Mouse (Mus musculus): ENCODE measurements around the gene Kif26b. TPM values are rescaled to one million over a fixed set of nuclear protein-coding genes. Genes with fewer than 3 reads are reported as not detected.

The Kif26b gene
- 10.6 and 11.1 TPM in 2 replicates for polyA plus RNA-seq (2015; fragmentation: Nextera tagmentation; extraction: Ambion mirVana)

- H3K36me3 ChIP-seq, result no peaks in the 10 kb centered on the region
- peak within 1 kb of the TSS; percentile 88 for H3K9ac ChIP-seq (replicated peaks)
- peak within 1 kb of the TSS; percentile 94 for H3K27ac ChIP-seq (replicated peaks)
- peak within 1 kb of the TSS; percentile 83 for H3K4me3 ChIP-seq (replicated peaks)
- no peaks in the 10 kb centered on the region for H3K27me3 ChIP-seq (replicated peaks)
- H3K4me1 ChIP-seq, result peaks cover 30% of the 10 kb centered on the region
- no peaks in the 10 kb centered on the region for H3K9me3 ChIP-seq (replicated peaks)
- 2% methylated on average over 77 of the region's 92 CpGs for WGBS
- peak within 1 kb of the TSS; percentile 99 for H3K4me2 ChIP-seq
- ATAC-seq (ENCODE audit: low FRiP score), result peak; percentile 61
Measured at GRCm38 (mm10) chr1:178528431-178529351, at the start of gene Kif26b. Kif26b (plus strand) TSS chr1:178529125.

GRCm38 (mm10) chr1:178483854-178484253 is 45.1 kb upstream of the Kif26b start:
- no peaks in the 10 kb centered on the region for H3K9me3 ChIP-seq (replicated peaks)
- no peak for ATAC-seq (ENCODE audit: low FRiP score)
- no peak overlapping the region for H3K4me3 ChIP-seq (replicated peaks)
- H3K27me3 ChIP-seq (replicated peaks), result no peaks in the 10 kb centered on the region
- H3K4me1 ChIP-seq, result no peaks in the 10 kb centered on the region
- H3K36me3 ChIP-seq, result no peaks in the 10 kb centered on the region
- H3K9ac ChIP-seq (replicated peaks), result no peak overlapping the region
- no peak overlapping the region for H3K27ac ChIP-seq (replicated peaks)
- no peak overlapping the region for H3K4me2 ChIP-seq

GRCm38 (mm10) chr1:178485138-178485867 is 43.6 kb upstream of the Kif26b start:
- 84% methylated on average over 5 of the region's 5 CpGs for WGBS
- no peak overlapping the region for H3K4me2 ChIP-seq
- no peaks in the 10 kb centered on the region for H3K9me3 ChIP-seq (replicated peaks)
- ATAC-seq (ENCODE audit: low FRiP score), result no peak
- H3K4me3 ChIP-seq (replicated peaks), result no peak overlapping the region
- H3K27ac ChIP-seq (replicated peaks), result no peak overlapping the region
- H3K36me3 ChIP-seq, result no peaks in the 10 kb centered on the region
- H3K27me3 ChIP-seq (replicated peaks), result no peaks in the 10 kb centered on the region
- no peaks in the 10 kb centered on the region for H3K4me1 ChIP-seq
- no peak overlapping the region for H3K9ac ChIP-seq (replicated peaks)

GRCm38 (mm10) chr1:178485868-178486220 is 43.1 kb upstream of the Kif26b start:
- ATAC-seq (ENCODE audit: low FRiP score), result no peak
- Histone ChIP-seq H3K9me3 (replicated peaks) (no peaks in the 10 kb centered on the region), H3K4me2 (no peak overlapping the region), H3K27ac (replicated peaks) (no peak overlapping the region), H3K9ac (replicated peaks) (no peak overlapping the region), H3K27me3 (replicated peaks) (no peaks in the 10 kb centered on the region), H3K36me3 (no peaks in the 10 kb centered on the region), H3K4me3 (replicated peaks) (no peak overlapping the region), H3K4me1 (no peaks in the 10 kb centered on the region)
- WGBS, result 79% methylated on average over 5 of the region's 5 CpGs

GRCm38 (mm10) chr1:178486828-178487227 is 42.1 kb upstream of the Kif26b start:
- Histone ChIP-seq H3K4me1 (no peaks in the 10 kb centered on the region), H3K4me2 (no peak overlapping the region), H3K36me3 (no peaks in the 10 kb centered on the region), H3K27me3 (replicated peaks) (no peaks in the 10 kb centered on the region), H3K9me3 (replicated peaks) (no peaks in the 10 kb centered on the region), H3K4me3 (replicated peaks) (no peak overlapping the region), H3K27ac (replicated peaks) (no peak overlapping the region), H3K9ac (replicated peaks) (no peak overlapping the region)
- 65% methylated on average over 5 of the region's 5 CpGs for WGBS
- no peak for ATAC-seq (ENCODE audit: low FRiP score)

- ATAC-seq (ENCODE audit: low FRiP score), result no peak
- H3K4me2 ChIP-seq, result no peak overlapping the region
- no peak overlapping the region for H3K4me3 ChIP-seq (replicated peaks)
- no peaks in the 10 kb centered on the region for H3K9me3 ChIP-seq (replicated peaks)
- H3K27me3 ChIP-seq (replicated peaks), result no peaks in the 10 kb centered on the region
- H3K9ac ChIP-seq (replicated peaks), result no peak overlapping the region
- no peak overlapping the region for H3K27ac ChIP-seq (replicated peaks)
- WGBS, result 29% methylated on average over 3 of the region's 3 CpGs
- no peaks in the 10 kb centered on the region for H3K36me3 ChIP-seq
- no peaks in the 10 kb centered on the region for H3K4me1 ChIP-seq
Measured at GRCm38 (mm10) chr1:178489127-178489526, 39.8 kb upstream of the Kif26b start.

- H3K9me3 ChIP-seq (replicated peaks), result no peaks in the 10 kb centered on the region
- no peak overlapping the region for H3K4me3 ChIP-seq (replicated peaks)
- H3K4me2 ChIP-seq, result no peak overlapping the region
- H3K36me3 ChIP-seq, result no peaks in the 10 kb centered on the region
- H3K9ac ChIP-seq (replicated peaks), result no peak overlapping the region
- no peaks in the 10 kb centered on the region for H3K4me1 ChIP-seq
- no peak for ATAC-seq (ENCODE audit: low FRiP score)
- WGBS, result 88% methylated on average over 5 of the region's 5 CpGs
- no peaks in the 10 kb centered on the region for H3K27me3 ChIP-seq (replicated peaks)
- H3K27ac ChIP-seq (replicated peaks), result no peak overlapping the region
Measured at GRCm38 (mm10) chr1:178491733-178492132, 37.2 kb upstream of the Kif26b start.

GRCm38 (mm10) chr1:178492493-178492892 is 36.4 kb upstream of the Kif26b start:
- H3K4me3 ChIP-seq (replicated peaks), result no peak overlapping the region
- 87% methylated on average over 2 of the region's 2 CpGs for WGBS
- H3K4me1 ChIP-seq, result no peaks in the 10 kb centered on the region
- no peaks in the 10 kb centered on the region for H3K36me3 ChIP-seq
- no peak overlapping the region for H3K27ac ChIP-seq (replicated peaks)
- H3K9ac ChIP-seq (replicated peaks), result no peak overlapping the region
- H3K9me3 ChIP-seq (replicated peaks), result no peaks in the 10 kb centered on the region
- H3K4me2 ChIP-seq, result no peak overlapping the region
- H3K27me3 ChIP-seq (replicated peaks), result no peaks in the 10 kb centered on the region
- ATAC-seq (ENCODE audit: low FRiP score), result no peak

- Histone ChIP-seq H3K4me3 (replicated peaks) (no peak overlapping the region), H3K27ac (replicated peaks) (no peak overlapping the region), H3K4me1 (no peaks in the 10 kb centered on the region), H3K9me3 (replicated peaks) (no peaks in the 10 kb centered on the region), H3K36me3 (no peaks in the 10 kb centered on the region), H3K4me2 (no peak overlapping the region), H3K9ac (replicated peaks) (no peak overlapping the region), H3K27me3 (replicated peaks) (no peaks in the 10 kb centered on the region)
- no peak for ATAC-seq (ENCODE audit: low FRiP score)
- 55% methylated on average over 2 of the region's 2 CpGs for WGBS
Measured at GRCm38 (mm10) chr1:178496186-178496585, 32.7 kb upstream of the Kif26b start.

- ATAC-seq (ENCODE audit: low FRiP score), result no peak
- Histone ChIP-seq H3K27me3 (replicated peaks) (no peaks in the 10 kb centered on the region), H3K9me3 (replicated peaks) (no peaks in the 10 kb centered on the region), H3K9ac (replicated peaks) (no peak overlapping the region), H3K4me2 (no peak overlapping the region), H3K4me3 (replicated peaks) (no peak overlapping the region), H3K27ac (replicated peaks) (no peak overlapping the region), H3K4me1 (no peaks in the 10 kb centered on the region), H3K36me3 (no peaks in the 10 kb centered on the region)
- 62% methylated on average over 1 of the region's 1 CpGs for WGBS
Measured at GRCm38 (mm10) chr1:178496841-178497240, 32.1 kb upstream of the Kif26b start.

- H3K9me3 ChIP-seq (replicated peaks), result no peaks in the 10 kb centered on the region
- no peaks in the 10 kb centered on the region for H3K27me3 ChIP-seq (replicated peaks)
- H3K36me3 ChIP-seq, result no peaks in the 10 kb centered on the region
- H3K27ac ChIP-seq (replicated peaks), result no peak overlapping the region
- no peak overlapping the region for H3K4me3 ChIP-seq (replicated peaks)
- no peak for ATAC-seq (ENCODE audit: low FRiP score)
- peaks cover 6% of the 10 kb centered on the region; the same call in 1 of the 2 replicates for H3K4me1 ChIP-seq
- 94% methylated on average over 8 of the region's 8 CpGs for WGBS
- no peak overlapping the region for H3K9ac ChIP-seq (replicated peaks)
- no peak overlapping the region for H3K4me2 ChIP-seq
Measured at GRCm38 (mm10) chr1:178506938-178507337, 22.0 kb upstream of the Kif26b start.

Data from neural tube, embryonic 15.5 days (tissue).